Mouse (Mus musculus) gonadal fat pad, adult 2 months (tissue): ENCODE data around the gene N4bp2. TPM values are rescaled to one million over a fixed set of nuclear protein-coding genes. Genes with fewer than 3 reads are reported as not detected.

ENCODE experiments used
- DNase-seq: peaks from one replicate; pipeline ENCODE4 v3.0.0-alpha.2; 2012; ENCODE audit warnings: low read depth
- polyA plus RNA-seq: library from polyadenylated mRNA; depleted of rRNA; stranded (reverse); fragments of >200 nt; gene quantifications from 2 replicates; pipeline ENCODE4 v1.2.3, GENCODE M21; 2012; rRNA removed

N4bp2 gene
- polyA plus RNA-seq, 1 experiment = 4.2 TPM

DNA sequence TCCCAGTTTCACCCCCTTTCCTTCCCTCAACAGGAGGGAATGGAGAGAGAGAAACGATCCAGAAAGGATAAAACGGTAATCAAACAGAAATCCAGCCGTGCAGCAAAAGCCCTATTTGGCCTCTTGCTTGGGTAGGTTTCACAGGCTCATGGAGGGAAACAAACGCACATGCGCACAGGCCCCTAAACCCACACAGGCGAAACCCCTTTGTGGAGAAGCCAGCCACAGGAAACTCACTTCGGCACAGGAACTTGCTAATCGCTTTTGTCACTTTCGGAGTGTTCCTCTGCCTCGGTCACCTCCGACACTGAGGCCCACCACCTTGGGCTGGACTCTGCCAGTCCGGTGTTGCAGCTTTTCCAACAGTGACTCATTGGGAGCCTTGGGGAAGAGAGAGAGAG is 100.0 kb downstream of the N4bp2 start:
- no peak for DNase-seq

GRCm38 (mm10) chr5:65864486-65864885 is 101.2 kb downstream of the N4bp2 start:
- DNase-seq = no peak

GRCm38 (mm10) chr5:65864946-65865345 is 101.6 kb downstream of the N4bp2 start:
- no peak for DNase-seq

GRCm38 (mm10) chr5:65866591-65866990 is 103.3 kb downstream of the N4bp2 start:
- DNase-seq = no peak

DNA sequence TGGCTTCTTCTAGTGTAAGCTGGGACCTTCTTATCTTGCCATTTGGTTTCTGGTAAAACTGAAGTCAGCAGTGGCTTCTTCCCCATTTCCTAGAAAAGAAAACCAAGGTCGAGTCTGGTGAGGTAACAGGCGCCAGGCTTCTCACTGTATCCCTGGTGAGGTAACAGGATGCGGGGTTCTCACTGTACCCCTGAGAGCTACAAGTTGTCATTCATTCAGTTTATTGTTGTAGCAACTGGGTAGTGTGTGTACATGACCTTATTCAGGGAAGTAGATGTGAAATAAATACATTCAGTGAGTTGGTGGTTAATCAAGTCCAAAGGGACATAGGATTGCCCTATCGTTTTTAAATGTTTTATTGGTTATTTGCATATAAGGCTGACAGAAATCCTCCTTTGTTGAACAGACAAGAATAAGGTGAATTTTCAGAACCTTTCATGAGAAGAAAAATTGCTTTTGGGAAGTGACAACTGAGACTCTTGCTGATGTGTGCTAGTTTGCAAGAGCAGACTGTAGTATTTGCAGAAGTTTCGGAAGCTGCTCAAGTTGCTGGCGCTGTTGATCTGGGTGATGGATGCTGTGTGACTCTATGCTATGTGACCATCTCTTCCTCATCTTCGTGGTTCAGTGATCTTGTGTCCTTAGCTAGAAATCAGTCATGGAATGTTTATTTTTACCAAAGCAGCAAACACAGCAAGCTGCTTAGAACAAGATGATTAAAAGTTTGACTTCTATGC is 104.2 kb downstream of the N4bp2 start:
- DNase-seq = no peak

GRCm38 (mm10) chr5:65868419-65868818 is 105.1 kb downstream of the N4bp2 start:
- DNase-seq = no peak

GRCm38 (mm10) chr5:65869660-65870059 is 106.3 kb downstream of the N4bp2 start:
- DNase-seq = no peak

DNA sequence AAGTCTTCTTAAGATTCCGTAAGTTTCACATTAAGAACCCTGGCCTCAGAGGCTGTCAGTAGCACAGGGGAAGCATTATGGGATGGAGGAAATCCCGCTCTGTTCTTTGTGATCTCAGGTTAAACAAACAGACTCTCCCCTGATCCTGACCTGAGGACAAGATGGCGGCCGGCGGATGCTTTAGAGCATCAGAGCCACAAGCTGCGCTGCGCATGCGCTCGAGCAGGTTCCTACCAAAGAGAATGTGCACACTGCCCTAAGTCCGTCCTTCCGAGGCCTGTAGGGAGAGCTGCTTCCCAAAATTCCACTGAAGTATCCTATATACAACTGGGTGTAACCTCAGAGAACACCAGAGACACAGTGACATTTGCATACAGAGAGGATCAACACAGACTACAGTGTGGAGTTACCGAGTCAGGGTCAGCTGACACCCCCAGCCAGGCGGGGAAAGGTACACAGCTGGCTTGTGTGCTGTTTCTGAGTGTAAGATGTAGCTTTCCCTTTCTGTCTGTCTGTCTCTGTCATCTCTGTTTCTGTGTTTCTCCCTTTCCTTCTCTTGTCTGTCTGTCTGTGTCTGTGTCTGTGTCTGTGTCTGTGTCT is 108.1 kb downstream of the N4bp2 start:
- no peak for DNase-seq

DNA sequence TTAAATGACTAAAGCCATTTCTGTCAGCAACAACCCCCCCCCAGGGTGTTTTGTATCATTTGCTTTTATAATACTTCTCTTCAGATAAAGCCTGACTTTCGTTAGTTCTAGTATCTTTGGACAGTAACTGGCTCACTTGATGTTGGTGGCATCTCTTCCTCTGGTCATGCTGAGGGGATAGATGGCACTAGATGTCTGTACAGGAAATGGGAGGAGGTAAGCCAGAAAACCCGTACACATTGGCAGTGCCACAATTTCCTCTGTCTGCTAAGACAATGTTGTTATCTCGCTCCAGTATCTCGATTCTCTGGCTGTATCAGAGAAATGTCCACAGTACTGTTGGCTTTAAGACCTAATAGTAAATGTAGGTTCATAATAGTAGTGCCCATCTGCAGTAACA is 109.9 kb downstream of the N4bp2 start:
- DNase-seq = no peak

GRCm38 (mm10) chr5:65875269-65875668 is 111.9 kb downstream of the N4bp2 start:
- no peak for DNase-seq

GRCm38 (mm10) chr5:65878367-65878766 is 115.0 kb downstream of the N4bp2 start:
- no peak for DNase-seq

Other genes with a start within 250 kb of the N4bp2 start
- gene Smim14, start 226.3 kb upstream of the N4bp2 start, polyA plus RNA-seq = 230 and 254 TPM in 2 replicates
- 21.0 and 25.2 TPM in 2 replicates for gene Ube2k, start 226.3 kb upstream of the N4bp2 start, polyA plus RNA-seq
- gene Pds5a, start 65.2 kb upstream of the N4bp2 start, polyA plus RNA-seq = 28.3 and 29.8 TPM in 2 replicates
- gene Rhoh, start 97.7 kb downstream of the N4bp2 start, polyA plus RNA-seq = 0.70 and 1.0 TPM in 2 replicates
- 0.06 TPM in 1 of 2 replicates, not detected in the other for gene Chrna9, start 171.4 kb downstream of the N4bp2 start, polyA plus RNA-seq
- 59.0 and 60.0 TPM in 2 replicates for gene 9130230L23Rik, start 240.8 kb downstream of the N4bp2 start, polyA plus RNA-seq